Mouse (Mus musculus) lung, postnatal 0 days (tissue): ENCODE measurements around the gene Lancl2. TPM values are rescaled to one million over a fixed set of nuclear protein-coding genes. Genes with fewer than 3 reads are reported as not detected.

Experiments
- ATAC-seq: fragments of 200-750 bp; cut with Nextera tagmentation; 2 replicates; pipeline ENCODE4 v1.8.0; 2017; ENCODE audit warnings: moderate library complexity
- DNase-seq: peaks from one replicate; pipeline ENCODE4 v3.0.0-alpha.2; 2016; ENCODE audit warnings: low spot score
- H3K27ac ChIP-seq: fragments of 300-500 bp; sonication (generic); 2 replicates; pipeline ENCODE4 v1.5.1; 2014; ENCODE audit warnings: antibody characterized with exemption, mild to moderate bottlenecking, low read length, mixed read lengths
- H3K27me3 ChIP-seq: fragments of 300-500 bp; sonication (generic); replicated peaks from 2 replicates; pipeline ENCODE4 v1.6.1; 2014; ENCODE audit warnings: low read length, mixed read lengths; ENCODE audit not compliant: insufficient read depth
- H3K36me3 ChIP-seq: fragments of 300-500 bp; sonication (generic); 2 replicates; pipeline ENCODE4 v1.6.1; 2014; ENCODE audit warnings: low read length, mixed read lengths; ENCODE audit not compliant: insufficient read depth
- H3K4me1 ChIP-seq: fragments of 300-500 bp; sonication (generic); 2 replicates; pipeline ENCODE4 v1.6.1; 2014; ENCODE audit warnings: antibody characterized with exemption, low read depth, low read length, mixed read lengths; ENCODE audit not compliant: insufficient read depth
- H3K4me2 ChIP-seq: fragments of 300-500 bp; sonication (generic); replicated peaks from 2 replicates; pipeline ENCODE4 v1.6.1; 2014; ENCODE audit warnings: low read depth, mild to moderate bottlenecking, low read length, moderate library complexity, mixed read lengths
- H3K4me3 ChIP-seq: fragments of 300-500 bp; sonication (generic); 2 replicates; pipeline ENCODE4 v1.5.1; 2014; ENCODE audit warnings: low read depth, low read length
- H3K9ac ChIP-seq: fragments of 300-500 bp; sonication (generic); replicated peaks from 2 replicates; pipeline ENCODE4 v1.6.1; 2014; ENCODE audit warnings: low read depth, mild to moderate bottlenecking
- H3K9me3 ChIP-seq: fragments of 300-500 bp; sonication (generic); 2 replicates; pipeline ENCODE4 v1.6.1; 2016; ENCODE audit warnings: low read length, mixed read lengths
- CTCF ChIP-seq: IDR thresholded peaks from 2 replicates; pipeline ENCODE4 v1.5.1; 2016; ENCODE audit warnings: antibody characterized with exemption, mild to moderate bottlenecking
- EP300 ChIP-seq: IDR thresholded peaks from 2 replicates; pipeline ENCODE4 v1.6.1; 2016; ENCODE audit warnings: antibody characterized with exemption, mild to moderate bottlenecking, control low read depth
- WGBS: fragments of 180-500 bp; shearing (Covaris S2); extraction: QIAGEN DNeasy Blood & Tissue Kit; methylation state at CpG from one replicate; pipeline ENCODE4 v1.1.7; 2014; 5-methylcytosine and 5-hydroxymethylcytosine counted together
- polyA plus RNA-seq: library from polyadenylated mRNA; unstranded; fragments of >200 nt; fragmentation: Nextera tagmentation; extraction: Ambion mirVana; gene quantifications from 2 replicates; pipeline ENCODE4 v1.2.1, GENCODE M21; 2015

Lancl2 gene
- polyA plus RNA-seq, 1 experiment from 2014 or later, result 10.5 TPM

- 85% methylated on average over 2 of the region's 2 CpGs for WGBS
- H3K4me1 ChIP-seq, result no peaks in the 10 kb centered on the region
- TF ChIP-seq CTCF, result peak; percentile 67
- no peak for TF ChIP-seq EP300
- H3K9me3 ChIP-seq, result no peaks in the 10 kb centered on the region
- no peak overlapping the region for H3K27ac ChIP-seq
- H3K27me3 ChIP-seq, result no peaks in the 10 kb centered on the region
- DNase-seq, result peak; percentile 44
- H3K9ac ChIP-seq, result no peak overlapping the region
- H3K36me3 ChIP-seq, result no peaks in the 10 kb centered on the region
- H3K4me3 ChIP-seq, result no peak overlapping the region
- no peak for ATAC-seq
- no peak overlapping the region for H3K4me2 ChIP-seq
Measured at GRCm38 (mm10) chr6:57743333-57743732, 41.0 kb downstream of the Lancl2 start.

GRCm38 (mm10) chr6:57744123-57744522 lies 41.8 kb downstream of the Lancl2 start:
- Histone ChIP-seq H3K4me3 (no peak overlapping the region), H3K36me3 (no peaks in the 10 kb centered on the region), H3K9me3 (no peaks in the 10 kb centered on the region), H3K4me2 (no peak overlapping the region), H3K9ac (no peak overlapping the region), H3K27me3 (no peaks in the 10 kb centered on the region), H3K27ac (no peak overlapping the region), H3K4me1 (no peaks in the 10 kb centered on the region)
- DNase-seq, result no peak
- 80% methylated on average over 2 of the region's 2 CpGs for WGBS
- TF ChIP-seq EP300, result no peak
- no peak for TF ChIP-seq CTCF
- no peak for ATAC-seq

- no peak overlapping the region for H3K4me3 ChIP-seq
- no peak overlapping the region for H3K27ac ChIP-seq
- no peak for TF ChIP-seq CTCF
- no peak for TF ChIP-seq EP300
Measured at GRCm38 (mm10) chr6:57744974-57745747, 42.8 kb downstream of the Lancl2 start.

DNA sequence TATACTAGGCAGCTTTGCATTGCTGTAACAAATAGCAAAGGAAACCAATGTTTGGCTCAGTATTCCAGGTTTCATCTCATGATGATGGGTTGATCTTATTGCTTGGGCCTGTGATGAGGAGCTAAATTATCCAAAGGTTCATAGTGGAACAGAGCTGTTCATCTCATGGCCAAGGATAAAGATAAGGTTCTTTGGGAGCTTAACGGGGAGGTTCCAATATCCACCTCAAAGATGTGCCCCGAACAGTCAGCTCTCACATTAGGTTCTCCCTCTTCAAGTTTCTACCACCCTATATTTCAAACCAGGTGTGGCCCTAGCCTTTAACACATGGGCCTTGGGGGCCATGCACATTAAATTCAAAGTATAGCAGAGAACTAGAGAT lies 43.4 kb downstream of the Lancl2 start:
- TF ChIP-seq EP300, result no peak
- no peak for TF ChIP-seq CTCF
- Histone ChIP-seq H3K4me1 (no peaks in the 10 kb centered on the region), H3K4me3 (no peak overlapping the region), H3K27me3 (no peaks in the 10 kb centered on the region), H3K4me2 (no peak overlapping the region), H3K27ac (no peak overlapping the region), H3K36me3 (no peaks in the 10 kb centered on the region), H3K9ac (no peak overlapping the region), H3K9me3 (no peaks in the 10 kb centered on the region)
- 92% methylated on average over 2 of the region's 2 CpGs for WGBS
- no peak for DNase-seq
- ATAC-seq, result no peak

More at GRCm38 (mm10) chr6:57744974-57745747, 42.8 kb downstream of the Lancl2 start:
- ATAC-seq (peak; percentile 44; the same call in 1 of the 2 replicates), DNase-seq (no peak)
- Histone ChIP-seq H3K4me1 (no peaks in the 10 kb centered on the region), H3K9me3 (no peaks in the 10 kb centered on the region), H3K4me2 (no peak overlapping the region), H3K9ac (no peak overlapping the region), H3K36me3 (no peaks in the 10 kb centered on the region), H3K27me3 (no peaks in the 10 kb centered on the region)
- WGBS, result 89% methylated on average over 4 of the region's 4 CpGs

DNA sequence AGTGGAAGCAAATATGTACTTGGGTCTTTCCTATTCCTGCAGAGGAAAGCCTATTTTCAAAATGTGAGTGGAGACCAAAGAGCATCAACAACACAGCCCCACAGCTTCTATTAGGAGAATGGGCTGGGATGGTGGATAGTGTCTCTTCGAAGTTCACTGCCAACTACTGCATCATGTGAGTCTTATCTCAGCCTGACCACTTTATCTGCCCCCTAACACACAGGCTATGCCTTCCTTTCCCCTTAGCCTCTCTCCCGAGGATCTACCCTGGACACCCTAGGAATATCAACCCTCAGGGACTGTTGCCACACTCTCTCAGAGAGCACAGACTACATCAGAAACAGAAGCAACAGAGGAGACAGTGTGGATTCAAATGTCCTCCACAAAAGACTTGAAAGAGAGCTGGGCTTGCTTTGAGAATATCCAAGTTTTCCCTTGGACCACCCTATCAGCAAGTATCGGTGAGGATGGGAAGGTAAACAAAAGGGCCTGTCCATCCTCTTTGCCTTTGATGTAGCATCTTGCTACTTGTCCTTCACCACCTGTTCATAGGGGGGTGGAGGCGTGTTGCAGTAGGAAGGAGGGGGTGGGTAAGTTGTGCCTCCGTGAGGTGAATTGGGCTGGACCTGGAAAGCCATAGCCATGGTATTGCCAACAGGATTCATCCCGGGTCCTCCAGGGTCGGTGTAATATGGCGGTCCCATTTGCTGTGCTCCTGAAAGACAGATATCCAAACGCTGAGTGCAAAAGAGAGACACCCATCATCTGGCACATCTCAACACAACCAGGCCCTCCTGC lies 51.8 kb downstream of the Lancl2 start:
- H3K4me3 ChIP-seq, result no peak overlapping the region
- H3K27ac ChIP-seq, result no peak overlapping the region
- WGBS, result 90% methylated on average over 9 of the region's 9 CpGs
- no peaks in the 10 kb centered on the region for H3K4me1 ChIP-seq
- H3K27me3 ChIP-seq, result no peaks in the 10 kb centered on the region
- H3K4me2 ChIP-seq, result no peak overlapping the region
- no peak overlapping the region for H3K9ac ChIP-seq
- no peak for ATAC-seq
- no peaks in the 10 kb centered on the region for H3K36me3 ChIP-seq
- DNase-seq, result no peak
- no peaks in the 10 kb centered on the region for H3K9me3 ChIP-seq
- no peak for TF ChIP-seq CTCF

- no peak overlapping the region for H3K4me2 ChIP-seq
- TF ChIP-seq CTCF, result no peak
- no peak for TF ChIP-seq EP300
- H3K9ac ChIP-seq, result no peak overlapping the region
Measured at GRCm38 (mm10) chr6:57763054-57763453, 60.7 kb downstream of the Lancl2 start.

More at GRCm38 (mm10) chr6:57763054-57763453, 60.7 kb downstream of the Lancl2 start:
- Histone ChIP-seq H3K27me3 (no peaks in the 10 kb centered on the region), H3K4me3 (no peak overlapping the region), H3K9me3 (no peaks in the 10 kb centered on the region), H3K27ac (no peak overlapping the region), H3K4me1 (no peaks in the 10 kb centered on the region), H3K36me3 (no peaks in the 10 kb centered on the region)
- DNase-seq (no peak), ATAC-seq (no peak)
